Mouse (Mus musculus): ENCODE data around the gene Bad.

GRCm38 (mm10) chr19:6968491-6969271 is 27.0 kb downstream of the Bad start:
- TF ChIP-seq CTCF (IDR thresholded peaks at IDR 0.05; ENCODE audit: low read depth) = no peak
- TF ChIP-seq EP300 (optimal IDR thresholded peaks at IDR 0.05) = no peak
